Mouse (Mus musculus) urinary bladder, postnatal 36 days (tissue): Measurements from ENCODE around the gene Serpini1.
"Not testable (repeated sequence)": the region's sequence is repeated elsewhere in the genome, so short reads cannot be mapped to it uniquely, and the experiment has no call there.

Experiments used
- DNase-seq, 2 experiments: peaks; one replicate each; pipeline ENCODE4 v3.0.0; 2022; ENCODE audit warnings: low spot score in 2 of 2, mixed read lengths in 1 of 2

Gene Serpini1

GRCm38 (mm10) chr3:75635648-75636047 is 78.3 kb downstream of the Serpini1 start:
- no peak for DNase-seq

- no peak for DNase-seq
These were observed 82.2 kb downstream of the Serpini1 start for GRCm38 (mm10) chr3:75639546-75639945.

GRCm38 (mm10) chr3:75647542-75647941 is 90.2 kb downstream of the Serpini1 start:
- no peak for DNase-seq

- no peak for DNase-seq
These were observed 90.9 kb downstream of the Serpini1 start for GRCm38 (mm10) chr3:75648226-75648625.

- not testable (repeated sequence) for DNase-seq
These were observed 93.2 kb downstream of the Serpini1 start for GRCm38 (mm10) chr3:75650416-75651154.

- no peak for DNase-seq
These were observed 94.3 kb downstream of the Serpini1 start for GRCm38 (mm10) chr3:75651603-75652115.

GRCm38 (mm10) chr3:75653901-75654300 is 96.6 kb downstream of the Serpini1 start:
- not testable (repeated sequence) for DNase-seq

- DNase-seq: no peak
These were observed 98.4 kb downstream of the Serpini1 start for GRCm38 (mm10) chr3:75655578-75656344.

- DNase-seq: no peak
These were observed 109.6 kb downstream of the Serpini1 start for GRCm38 (mm10) chr3:75666962-75667361.

GRCm38 (mm10) chr3:75670425-75670824 is 113.1 kb downstream of the Serpini1 start:
- DNase-seq: no peak

- no peak for DNase-seq
These were observed 125.5 kb downstream of the Serpini1 start for GRCm38 (mm10) chr3:75682881-75683280.

GRCm38 (mm10) chr3:75686775-75687174 is 129.4 kb downstream of the Serpini1 start:
- DNase-seq: no peak

GRCm38 (mm10) chr3:75687187-75687825 is 130.0 kb downstream of the Serpini1 start:
- DNase-seq: no peak

- DNase-seq: no peak
These were observed 133.0 kb downstream of the Serpini1 start for GRCm38 (mm10) chr3:75690321-75690720.

- no peak for DNase-seq
These were observed 134.7 kb downstream of the Serpini1 start for GRCm38 (mm10) chr3:75692088-75692487.
